Mouse (Mus musculus): Measurements from ENCODE around the gene Rasal3. TPM values are rescaled to one million over a fixed set of nuclear protein-coding genes. Genes with fewer than 3 reads are reported as not detected.
A peak's percentile ranks its signal among the peaks of the same experiment; 100 is the strongest.

Gene Rasal3
- polyA plus RNA-seq, 1 experiment from 2014 or later, result 8.2 TPM

DNA sequence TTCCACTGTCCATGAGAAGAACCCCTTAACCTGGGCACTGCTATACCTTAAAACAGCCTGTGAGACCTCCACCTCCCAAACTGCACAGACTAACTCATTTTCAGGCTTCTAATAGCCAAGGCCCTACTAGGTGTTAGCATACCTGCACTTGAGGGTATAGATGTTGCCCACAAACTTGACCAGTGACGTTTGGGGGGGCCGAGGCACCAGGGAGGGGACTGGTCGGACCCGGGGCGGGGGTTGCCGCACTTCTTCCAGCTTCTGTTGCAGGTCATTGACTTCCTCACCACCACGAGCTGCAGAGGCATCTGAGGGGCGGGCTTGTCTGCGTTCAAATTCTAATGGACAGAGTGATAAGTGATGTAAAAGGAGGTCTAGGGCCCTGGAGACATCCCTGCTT is 47.1 kb downstream of the Rasal3 start:
- no peak overlapping the region for H3K4me3 ChIP-seq (ENCODE audit: inconsistent target)
- H3K36me3 ChIP-seq (ENCODE audit: inconsistent target), result peaks cover 59% of the 10 kb centered on the region
- WGBS (ENCODE audit: missing documents), result 87% methylated on average over 8 of the region's 9 CpGs
- H3K27ac ChIP-seq, result no peak overlapping the region
- peaks cover 3% of the 10 kb centered on the region; the same call in 1 of the 2 replicates for H3K79me2 ChIP-seq (ENCODE audit: inconsistent target)

DNA sequence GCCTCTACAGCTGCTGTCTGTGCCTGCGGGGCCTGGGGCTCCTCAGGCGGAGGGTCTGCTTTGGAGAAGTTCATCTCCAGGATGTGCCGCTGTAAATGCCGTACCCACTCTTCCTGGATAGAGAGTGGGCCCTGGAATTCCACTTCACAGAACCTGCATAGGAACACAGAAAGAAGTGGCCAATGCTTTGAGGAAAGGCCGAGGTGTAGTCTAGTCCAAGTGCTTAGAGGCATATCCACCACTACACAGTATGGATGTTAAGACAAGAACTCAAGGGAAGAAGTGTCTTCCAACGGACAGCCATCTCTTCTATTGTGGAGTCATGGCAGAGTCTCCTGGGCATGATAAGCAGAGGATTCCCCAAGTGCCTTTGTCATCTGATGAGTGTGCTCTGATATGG is 48.4 kb downstream of the Rasal3 start:
- WGBS (ENCODE audit: missing documents), result 93% methylated on average over 6 of the region's 6 CpGs
- H3K79me2 ChIP-seq (ENCODE audit: inconsistent target), result peaks cover 2% of the 10 kb centered on the region; the same call in 1 of the 2 replicates
- H3K27ac ChIP-seq, result no peak overlapping the region
- peaks cover 57% of the 10 kb centered on the region for H3K36me3 ChIP-seq (ENCODE audit: inconsistent target)
- H3K4me3 ChIP-seq (ENCODE audit: inconsistent target), result no peak overlapping the region

DNA sequence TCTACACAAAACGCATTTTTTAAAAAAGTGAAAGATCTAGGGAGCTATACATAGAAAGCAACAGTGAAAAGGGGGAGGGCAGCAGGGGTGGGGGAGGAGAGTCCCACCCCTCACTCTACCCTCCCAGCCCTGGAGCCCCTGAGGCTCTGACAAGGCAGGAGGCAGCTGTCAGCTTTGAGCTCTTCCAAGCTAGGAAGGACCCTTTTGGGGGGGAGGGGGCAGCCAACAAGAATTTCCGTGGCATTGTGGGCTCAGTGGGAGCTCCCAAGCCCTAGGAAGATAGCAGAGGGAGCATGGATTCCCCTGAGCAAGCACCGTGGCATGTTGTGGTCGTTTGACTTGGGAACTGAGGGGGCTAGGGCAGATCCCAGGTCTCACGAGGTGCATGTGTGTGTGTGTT is 49.2 kb downstream of the Rasal3 start:
- WGBS (ENCODE audit: missing documents), result 98% methylated on average over 5 of the region's 5 CpGs
- H3K4me3 ChIP-seq (ENCODE audit: inconsistent target), result no peak overlapping the region
- H3K36me3 ChIP-seq (ENCODE audit: inconsistent target), result peaks cover 50% of the 10 kb centered on the region
- peaks cover 10% of the 10 kb centered on the region; the same call in 1 of the 2 replicates for H3K79me2 ChIP-seq (ENCODE audit: inconsistent target)
- H3K27ac ChIP-seq, result no peak overlapping the region

DNA sequence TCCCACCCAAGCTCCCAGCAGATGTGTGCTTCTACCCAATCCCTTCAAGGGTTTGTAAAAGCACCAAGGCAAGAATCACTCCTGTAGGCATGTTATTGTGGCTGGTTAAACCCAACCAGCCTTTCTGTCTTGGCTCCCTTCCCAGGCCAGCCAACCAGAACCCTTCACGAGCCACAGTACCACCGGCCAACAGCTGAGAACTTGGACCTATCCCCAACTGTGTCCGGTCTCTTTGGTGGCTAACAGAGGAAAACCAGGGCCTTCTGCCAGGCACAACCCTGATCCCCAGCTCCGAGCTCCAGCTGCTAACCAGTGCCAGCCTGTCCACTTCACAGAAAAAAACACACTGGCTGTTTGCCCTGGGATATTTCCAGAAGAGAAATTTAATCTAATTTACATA is 49.7 kb downstream of the Rasal3 start:
- H3K36me3 ChIP-seq (ENCODE audit: inconsistent target), result peaks cover 45% of the 10 kb centered on the region
- no peak overlapping the region for H3K27ac ChIP-seq
- peaks cover 16% of the 10 kb centered on the region for H3K79me2 ChIP-seq (ENCODE audit: inconsistent target)
- WGBS (ENCODE audit: missing documents), result 79% methylated on average over 3 of the region's 4 CpGs
- no peak overlapping the region for H3K4me3 ChIP-seq (ENCODE audit: inconsistent target)

DNA sequence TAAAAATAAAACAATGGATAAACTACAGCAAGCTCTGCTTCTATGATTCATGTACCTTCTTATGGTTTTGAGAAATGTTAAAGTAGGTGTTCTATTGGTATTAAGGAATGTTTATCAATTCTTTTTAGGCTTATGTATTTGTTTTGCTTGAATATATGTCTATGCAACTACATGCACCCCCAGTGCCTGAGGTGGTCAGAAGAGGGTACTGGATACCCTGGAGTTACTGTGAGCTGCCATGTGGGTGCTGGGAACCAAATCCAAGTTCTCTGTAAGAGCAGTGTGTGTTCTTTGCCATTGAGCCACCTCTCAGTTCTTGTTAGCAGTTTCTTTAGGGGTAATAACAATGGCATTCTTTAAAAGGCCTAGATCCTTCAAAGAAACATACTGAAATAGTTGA is 51.7 kb downstream of the Rasal3 start:
- peaks cover 27% of the 10 kb centered on the region for H3K36me3 ChIP-seq (ENCODE audit: inconsistent target)
- peaks cover 35% of the 10 kb centered on the region for H3K79me2 ChIP-seq (ENCODE audit: inconsistent target)
- H3K27ac ChIP-seq, result no peak overlapping the region
- no peak overlapping the region for H3K4me3 ChIP-seq (ENCODE audit: inconsistent target)

DNA sequence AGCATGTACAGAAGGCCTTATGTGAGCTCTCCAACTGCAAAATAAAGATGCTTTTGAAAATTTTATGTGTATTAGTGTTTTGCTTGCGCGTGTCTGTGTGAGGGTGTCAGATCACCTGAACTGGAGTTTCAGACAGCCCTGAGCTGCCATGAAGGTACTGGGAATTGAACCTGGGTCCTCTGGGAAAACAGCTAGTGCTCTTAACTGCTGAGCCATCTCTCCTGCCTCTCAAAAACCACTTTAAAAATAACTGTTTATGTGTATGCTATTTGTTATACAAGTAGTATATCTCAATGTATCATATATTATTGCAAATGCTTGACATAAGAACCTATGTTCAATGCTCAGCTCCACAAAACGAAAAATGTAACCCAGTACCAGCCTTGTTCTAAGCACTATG is 52.1 kb downstream of the Rasal3 start:
- Histone ChIP-seq H3K27ac (no peak overlapping the region), H3K4me3 (ENCODE audit: inconsistent target) (no peak overlapping the region; the same call in 1 of the 2 replicates), H3K36me3 (ENCODE audit: inconsistent target) (peaks cover 23% of the 10 kb centered on the region), H3K79me2 (ENCODE audit: inconsistent target) (peaks cover 40% of the 10 kb centered on the region)
- 84% methylated on average over 3 of the region's 3 CpGs for WGBS (ENCODE audit: missing documents)

DNA sequence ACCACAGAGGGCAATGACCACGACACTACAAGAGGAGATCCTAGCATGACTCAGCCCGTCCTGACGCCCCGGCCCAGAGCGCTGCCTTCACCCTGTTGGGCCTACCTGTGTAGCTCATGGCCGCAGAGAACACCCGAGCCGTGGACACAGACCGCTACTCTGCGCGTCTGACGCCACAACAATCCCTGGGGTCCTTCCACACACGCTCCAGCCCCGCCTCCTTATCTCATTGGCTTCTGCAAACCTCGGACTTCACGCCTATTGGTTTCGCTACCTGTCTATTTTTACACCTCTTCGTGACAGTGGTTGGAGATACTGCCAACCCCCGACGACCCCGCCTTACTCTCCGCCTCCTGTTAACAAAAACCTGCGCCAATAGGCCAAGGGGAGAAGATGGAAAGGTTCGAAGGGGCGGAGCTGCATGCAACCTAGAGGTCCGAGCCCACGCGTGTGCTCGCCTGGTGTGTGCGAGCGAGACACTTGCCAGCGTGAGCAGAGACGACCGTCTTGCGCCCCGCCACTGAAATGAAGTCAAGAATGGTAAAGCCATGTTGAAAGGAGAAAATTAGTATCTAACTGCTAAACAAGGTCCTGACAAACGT is 52.9 kb downstream of the Rasal3 start, which contains the start of gene Akap8l:
Gene Akap8l (minus strand): TSS at position 226 of the 602 bp plus-strand sequence.
- Histone ChIP-seq H3K36me3 (ENCODE audit: inconsistent target) (peaks cover 15% of the 10 kb centered on the region), H3K27ac (peak within 1 kb of the TSS; percentile 74), H3K79me2 (ENCODE audit: inconsistent target) (peaks cover 48% of the 10 kb centered on the region), H3K4me3 (ENCODE audit: inconsistent target) (peak within 1 kb of the TSS; percentile 99)
- 1% methylated on average over 37 of the region's 37 CpGs for WGBS (ENCODE audit: missing documents)

DNA sequence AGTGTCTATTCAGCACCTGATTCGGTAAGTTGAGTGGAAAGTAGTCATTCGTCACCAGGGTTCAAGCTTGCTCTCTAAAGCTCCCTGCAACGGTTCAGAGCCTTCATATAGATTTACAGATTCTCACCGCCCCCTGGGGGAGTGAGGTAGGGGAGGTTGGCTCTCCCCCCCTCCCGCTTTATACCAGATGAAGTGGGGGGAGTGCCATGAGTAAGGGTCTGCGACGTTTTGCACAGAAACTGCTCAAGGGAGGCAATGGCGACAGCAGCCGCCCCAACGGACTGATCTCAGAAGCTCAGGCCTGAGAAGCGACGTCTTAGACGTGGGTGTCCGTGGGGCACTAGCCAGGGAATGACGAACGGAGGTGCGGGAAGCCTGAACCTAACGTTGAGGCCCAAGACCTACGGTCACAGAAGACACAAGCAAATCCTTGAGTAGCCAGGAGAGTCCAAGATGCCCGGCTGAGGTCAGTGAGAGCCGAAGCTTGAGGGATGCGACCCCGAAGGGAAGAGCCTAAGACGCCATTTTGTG is 53.5 kb downstream of the Rasal3 start:
- Histone ChIP-seq H3K79me2 (ENCODE audit: inconsistent target) (peaks cover 53% of the 10 kb centered on the region), H3K27ac (peak overlapping the region; percentile 74), H3K36me3 (ENCODE audit: inconsistent target) (peaks cover 11% of the 10 kb centered on the region), H3K4me3 (ENCODE audit: inconsistent target) (peak overlapping the region; percentile 99)
- under 1% methylated on average over 24 of the region's 24 CpGs for WGBS (ENCODE audit: missing documents)

DNA sequence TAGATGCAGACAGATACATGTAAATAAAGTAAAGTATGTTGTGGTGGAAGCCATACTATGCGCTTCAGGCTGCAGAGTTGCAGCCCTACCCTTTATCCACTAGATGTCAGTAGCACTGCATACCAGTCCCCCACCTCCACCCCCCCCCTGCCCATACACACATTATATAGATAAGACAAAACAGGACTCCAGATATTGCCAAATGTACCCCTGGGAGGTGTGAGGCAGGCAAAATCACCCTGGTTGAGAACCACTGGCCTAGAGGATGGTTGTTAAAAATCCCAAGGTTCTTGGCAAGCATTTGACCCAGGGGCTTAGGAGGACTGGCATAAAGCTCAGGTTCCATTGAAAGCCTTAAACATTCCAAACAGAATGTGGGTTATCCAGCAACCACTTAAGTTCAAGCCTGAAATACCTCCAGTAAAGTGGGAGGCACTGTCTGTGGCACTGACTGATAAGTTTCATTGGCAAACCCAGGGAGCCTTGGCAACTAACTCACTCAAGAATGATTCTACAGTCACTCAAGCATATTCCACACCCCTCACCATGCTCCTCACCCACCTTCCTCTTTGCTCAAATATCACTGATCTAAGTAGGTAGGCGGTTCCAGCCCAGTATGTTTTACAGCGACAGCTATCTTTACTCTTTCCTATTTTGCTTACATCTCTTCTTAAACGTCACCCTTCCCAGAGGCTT is 54.2 kb downstream of the Rasal3 start:
- Histone ChIP-seq H3K4me3 (ENCODE audit: inconsistent target) (peak overlapping the region; percentile 99), H3K79me2 (ENCODE audit: inconsistent target) (peaks cover 57% of the 10 kb centered on the region), H3K27ac (no peak overlapping the region), H3K36me3 (ENCODE audit: inconsistent target) (peaks cover 11% of the 10 kb centered on the region; the same call in 1 of the 2 replicates)
- 3% methylated on average over 4 of the region's 4 CpGs for WGBS (ENCODE audit: missing documents)

DNA sequence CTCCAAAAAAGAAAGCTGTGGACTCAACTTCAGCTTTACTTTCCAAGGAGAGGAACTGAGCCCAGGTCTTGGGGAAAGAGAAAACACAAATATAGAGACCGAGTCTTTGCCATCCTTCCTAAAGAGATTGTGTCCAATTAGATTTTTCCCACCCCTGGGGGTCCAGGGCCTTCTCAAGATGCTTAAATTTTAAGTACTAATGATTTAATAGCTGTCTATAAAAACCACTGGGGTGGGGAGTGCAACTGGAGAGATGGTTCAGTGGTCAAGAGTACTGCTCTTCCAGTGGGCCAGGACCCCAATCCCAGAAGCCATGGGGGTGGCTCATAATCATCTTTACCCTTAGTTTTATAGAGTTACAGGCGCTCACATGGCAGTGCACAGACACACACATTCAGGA is 55.0 kb downstream of the Rasal3 start:
- H3K27ac ChIP-seq, result no peak overlapping the region
- H3K4me3 ChIP-seq (ENCODE audit: inconsistent target), result no peak overlapping the region
- H3K79me2 ChIP-seq (ENCODE audit: inconsistent target), result peaks cover 57% of the 10 kb centered on the region
- 0 out of 2 replicates have a peak, but pooled peaks cover 17% of the 10 kb centered on the region for H3K36me3 ChIP-seq (ENCODE audit: inconsistent target)
- WGBS (ENCODE audit: missing documents), result 83% methylated on average over 2 of the region's 2 CpGs

DNA sequence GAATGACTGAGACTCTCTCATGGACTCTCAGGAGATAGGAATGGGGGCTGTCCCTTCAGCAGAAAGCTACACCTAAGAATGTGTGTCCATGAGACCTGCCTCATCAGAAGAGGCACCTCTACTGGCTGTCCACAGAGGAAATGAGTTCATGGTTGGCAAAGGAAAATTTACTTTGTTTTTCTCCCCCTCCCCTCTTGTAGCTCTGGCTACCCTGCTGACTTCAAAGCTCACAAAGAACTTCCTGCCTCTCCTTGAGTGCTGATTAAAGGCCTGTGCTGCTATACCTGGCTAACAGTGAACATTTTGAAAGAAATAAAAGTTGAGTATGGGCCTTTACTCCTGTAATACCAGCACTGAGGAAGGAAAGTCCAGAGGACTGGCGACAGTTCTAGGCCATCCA is 62.3 kb downstream of the Rasal3 start:
- no peak overlapping the region for H3K27ac ChIP-seq
- H3K36me3 ChIP-seq (ENCODE audit: inconsistent target), result peaks cover 28% of the 10 kb centered on the region; the same call in 1 of the 2 replicates
- peaks cover 16% of the 10 kb centered on the region for H3K79me2 ChIP-seq (ENCODE audit: inconsistent target)
- H3K4me3 ChIP-seq (ENCODE audit: inconsistent target), result no peak overlapping the region
- 100% methylated on average over 1 of the region's 1 CpGs for WGBS (ENCODE audit: missing documents)

Other genes with a start within 250 kb of the Rasal3 start
- not detected in 3 replicates for gene Notch3, start 236.7 kb downstream of the Rasal3 start, polyA plus RNA-seq (2018)
- not detected in 3 replicates for gene Ephx3, start 214.0 kb downstream of the Rasal3 start, polyA plus RNA-seq (2018)
- 51.6 to 129 TPM (median 55.6 TPM) in 3 replicates for gene Brd4, start 118.9 kb downstream of the Rasal3 start, polyA plus RNA-seq (2018)
- gene Akap8, start 82.3 kb downstream of the Rasal3 start, polyA plus RNA-seq (2018), result 38.9 to 55.8 TPM (median 43.9 TPM) in 3 replicates
- gene Akap8l, start 53.0 kb downstream of the Rasal3 start, polyA plus RNA-seq (2018), result 20.2 to 41.0 TPM (median 33.8 TPM) in 3 replicates
- gene Wiz, start 14.1 kb downstream of the Rasal3 start, polyA plus RNA-seq (2018), result 15.9 to 20.7 TPM (median 17.5 TPM) in 3 replicates
- gene Pglyrp2, start 20.6 kb upstream of the Rasal3 start, polyA plus RNA-seq (2018), result not detected in 3 replicates
- gene Cyp4f39, start 49.1 kb upstream of the Rasal3 start, polyA plus RNA-seq (2018), result 0.14 TPM in 1 of 3 replicates, not detected in the others
- gene Cyp4f17, start 102.5 kb upstream of the Rasal3 start, polyA plus RNA-seq (2018), result 1.8 to 2.3 TPM (median 1.9 TPM) in 3 replicates
- 9.3 to 18.1 TPM (median 16.2 TPM) in 3 replicates for gene Cyp4f16, start 133.0 kb upstream of the Rasal3 start, polyA plus RNA-seq (2018)
- not detected in 3 replicates for gene Cyp4f37, start 217.7 kb upstream of the Rasal3 start, polyA plus RNA-seq (2018)